Mouse (Mus musculus): ENCODE results near the gene 4930404N11Rik.

Gene 4930404N11Rik

DNA sequence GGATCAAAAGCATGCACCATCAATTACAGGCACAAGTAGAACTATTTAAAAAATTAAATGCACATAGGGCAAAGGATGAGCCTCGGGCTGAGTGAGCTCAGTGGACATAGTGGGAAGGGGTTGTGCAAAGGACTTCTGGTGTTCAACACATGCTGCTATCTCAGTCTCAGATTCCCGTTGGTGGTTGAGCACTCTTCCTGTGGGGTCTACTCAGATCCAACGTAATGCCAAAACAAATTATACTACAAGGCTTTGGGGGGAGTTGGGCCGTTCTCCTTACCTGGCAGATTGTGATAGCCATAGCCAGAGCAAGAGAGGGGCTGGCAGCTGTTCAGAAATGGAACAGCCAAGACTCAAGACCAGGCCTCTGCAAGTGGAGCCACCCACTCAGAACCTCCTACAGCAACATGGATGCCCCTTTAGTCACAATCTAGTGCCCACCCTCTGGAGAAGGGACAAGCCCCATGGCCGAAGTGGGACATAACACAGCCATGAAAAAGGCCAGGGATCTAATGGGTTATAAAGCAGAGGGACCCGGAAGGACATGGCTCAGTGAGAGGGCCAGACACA, 14.3 kb upstream of the 4930404N11Rik start:
- no peak for DNase-seq (ENCODE audit: inconsistent ontology term)

DNA sequence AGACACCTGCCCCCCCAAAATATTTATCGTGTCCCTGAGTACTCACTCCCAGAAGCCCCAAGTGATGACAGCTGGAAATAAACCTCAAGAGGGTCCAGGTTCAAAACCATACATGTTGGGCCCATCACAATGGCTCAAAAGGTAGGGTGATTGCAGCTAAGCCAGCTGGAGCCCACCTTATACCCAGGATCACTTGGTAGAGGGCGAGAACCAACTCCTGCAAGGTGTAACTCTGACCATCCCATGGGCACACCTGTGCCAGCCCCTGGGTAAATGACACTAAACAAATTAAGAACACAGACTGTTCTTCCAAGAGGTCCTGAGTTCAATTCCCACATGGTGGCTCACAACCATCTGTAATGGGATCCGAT, 13.6 kb upstream of the 4930404N11Rik start:
- no peak for DNase-seq (ENCODE audit: inconsistent ontology term)

DNA sequence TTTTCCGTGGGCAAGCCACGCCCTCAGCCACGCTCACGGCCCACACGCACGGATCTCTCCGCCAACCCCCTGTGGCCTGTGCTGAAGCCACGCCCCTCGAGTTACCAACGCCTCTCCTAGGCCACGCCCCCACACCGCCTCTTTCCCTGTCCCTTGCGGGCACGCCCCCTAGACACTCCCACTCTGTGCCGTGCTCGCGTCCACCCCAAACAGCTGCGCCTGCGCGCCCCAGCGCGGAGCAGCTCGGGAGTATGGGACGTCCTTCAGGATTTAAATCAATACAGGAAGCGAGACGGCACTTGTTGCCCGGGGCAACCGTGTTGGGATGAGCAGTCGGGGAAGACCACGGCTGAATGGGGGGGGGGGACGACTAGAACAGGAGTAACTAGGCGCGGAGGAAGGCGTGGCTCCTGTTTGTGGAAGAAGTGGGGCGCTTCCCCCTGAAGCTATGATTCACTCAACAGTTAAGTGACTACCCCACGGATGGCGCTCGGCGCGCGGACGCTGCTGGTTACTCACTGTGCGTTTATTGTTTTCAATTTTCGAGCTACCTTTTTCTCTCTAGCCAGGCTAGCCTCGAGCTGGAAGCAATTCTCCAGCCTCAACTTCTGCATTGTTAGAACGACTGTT, 13.1 kb upstream of the 4930404N11Rik start:
- peak; percentile 100 for DNase-seq (ENCODE audit: inconsistent ontology term)

DNA sequence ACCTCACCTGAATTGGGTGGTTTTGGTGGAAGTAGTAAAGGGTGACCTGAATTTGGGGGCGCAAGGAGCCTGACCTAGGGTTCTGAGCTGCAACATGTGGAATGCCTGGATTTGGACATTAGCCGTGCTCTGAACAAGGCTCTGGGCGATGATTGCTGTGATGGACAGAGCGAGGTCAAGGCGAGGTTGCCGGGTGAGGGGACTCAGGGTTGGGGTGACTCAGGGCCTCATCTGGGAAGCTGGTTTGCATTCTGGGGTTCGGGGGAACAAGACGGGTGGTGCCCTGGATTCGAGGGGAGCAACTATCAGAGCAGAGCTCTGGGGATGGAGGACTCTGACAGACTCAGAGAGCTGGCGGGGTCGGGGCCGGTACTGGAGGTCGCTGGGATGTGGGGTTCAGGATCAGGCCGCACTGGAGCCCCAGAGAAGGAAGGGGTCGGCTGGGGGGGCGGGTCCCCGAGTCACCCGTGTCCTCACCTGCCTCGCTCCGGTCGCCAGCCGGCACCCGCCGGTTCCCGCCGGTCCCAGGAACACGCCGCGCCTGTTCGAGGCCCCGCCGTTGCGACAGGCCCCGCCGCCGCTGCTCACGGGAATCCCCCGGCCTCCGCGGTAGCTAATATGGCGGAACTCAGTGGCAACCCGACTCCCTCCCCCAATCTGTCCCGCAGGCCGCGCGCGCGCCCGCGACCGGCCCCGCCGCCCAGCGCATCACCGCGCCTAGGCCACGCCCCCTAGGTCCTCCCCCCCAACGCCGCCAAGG, 12.4 kb upstream of the 4930404N11Rik start, which contains the start of gene Fzr1:
Fzr1 (minus strand) TSS at position 724 of the 760 bp plus-strand sequence.
- DNase-seq (ENCODE audit: inconsistent ontology term): no peak

DNA sequence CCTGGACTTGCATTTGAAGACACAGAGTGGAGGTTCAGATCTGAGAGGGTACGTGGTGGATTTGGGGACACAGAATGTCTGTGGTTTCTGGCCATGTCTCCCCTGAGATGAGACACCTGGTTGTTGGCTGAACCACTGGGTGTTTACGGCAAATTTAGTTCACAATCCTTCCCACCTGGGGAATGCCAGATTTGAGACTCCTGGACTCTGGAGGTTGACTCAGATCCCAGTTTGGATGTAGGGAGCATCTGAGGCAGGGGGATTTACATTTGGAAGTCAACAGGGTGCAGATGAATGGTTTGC, 11.7 kb upstream of the 4930404N11Rik start:
- no peak for DNase-seq (ENCODE audit: inconsistent ontology term)

DNA sequence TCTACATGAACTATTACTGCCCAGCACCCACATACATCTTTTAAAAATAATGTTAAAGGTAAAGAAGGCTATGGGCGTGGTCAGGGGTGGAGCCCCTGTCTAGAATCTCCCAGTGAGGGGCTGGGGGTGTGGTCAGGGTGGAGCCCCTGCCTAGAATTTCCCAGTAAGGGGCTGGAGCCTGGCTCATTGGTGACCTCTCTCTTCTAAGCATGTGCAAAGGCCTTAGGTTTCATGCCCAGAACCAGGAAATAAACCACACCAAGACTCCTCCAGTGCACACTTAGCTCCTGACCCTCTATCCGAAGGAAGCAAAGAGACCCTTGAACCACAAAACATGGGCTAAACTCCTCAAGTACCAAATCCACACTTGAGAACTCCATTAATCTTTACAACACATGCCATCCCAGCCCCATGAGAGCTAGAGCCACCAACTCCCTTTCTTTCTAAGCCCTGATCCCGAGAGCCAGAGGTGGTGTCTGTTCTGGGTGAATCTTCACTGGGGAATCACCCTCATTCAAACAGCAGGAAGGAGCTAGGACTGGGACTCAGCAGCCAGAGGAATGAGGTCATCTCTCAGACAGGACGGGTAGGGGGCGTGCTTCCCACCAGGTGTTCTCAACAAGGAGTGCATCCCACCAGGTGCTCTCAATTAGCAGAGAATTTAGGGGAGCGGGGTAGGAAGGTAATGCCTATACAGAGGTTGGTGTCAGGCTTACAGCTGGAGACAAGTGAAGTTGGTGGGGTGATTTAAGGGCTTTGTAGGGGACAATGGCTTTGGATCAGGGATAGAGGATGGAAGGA, 11.1 kb upstream of the 4930404N11Rik start:
- DNase-seq (ENCODE audit: inconsistent ontology term): no peak

DNA sequence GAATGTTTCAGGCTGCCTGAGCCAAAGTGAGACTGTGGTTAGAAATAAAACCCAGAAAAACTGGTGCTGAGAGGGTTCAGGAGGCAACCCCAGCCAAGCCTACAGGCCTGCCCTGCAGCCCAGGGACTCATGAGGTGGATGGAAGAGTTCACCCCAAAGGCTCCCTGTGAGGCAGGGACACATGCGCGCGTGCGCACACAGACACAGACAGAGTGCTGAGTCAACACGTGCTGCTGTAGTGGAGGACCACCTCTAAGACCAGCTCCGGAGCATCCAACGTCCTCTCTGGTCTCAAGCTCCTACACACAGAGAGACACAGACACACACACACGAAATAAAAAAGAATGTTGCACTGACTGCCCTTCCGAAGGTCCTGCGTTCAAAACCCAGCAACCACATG, 9.7 kb upstream of the 4930404N11Rik start:
- DNase-seq (ENCODE audit: inconsistent ontology term): no peak

DNA sequence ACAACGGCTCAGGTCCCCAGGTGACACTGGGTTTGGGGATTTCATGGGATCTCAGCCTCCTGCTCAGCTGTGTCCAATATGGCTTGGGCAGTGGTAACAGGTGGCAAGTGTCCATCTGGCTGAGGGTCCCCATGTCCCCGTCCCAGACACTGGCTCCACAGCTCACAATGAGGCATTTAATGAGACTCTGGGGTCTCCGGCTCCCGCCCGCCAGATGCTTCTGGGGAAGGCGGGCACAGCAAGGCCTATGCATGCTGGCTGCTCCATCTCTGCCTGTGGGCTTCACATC, 1.5 kb upstream of the 4930404N11Rik start:
- no peak for DNase-seq (ENCODE audit: inconsistent ontology term)

DNA sequence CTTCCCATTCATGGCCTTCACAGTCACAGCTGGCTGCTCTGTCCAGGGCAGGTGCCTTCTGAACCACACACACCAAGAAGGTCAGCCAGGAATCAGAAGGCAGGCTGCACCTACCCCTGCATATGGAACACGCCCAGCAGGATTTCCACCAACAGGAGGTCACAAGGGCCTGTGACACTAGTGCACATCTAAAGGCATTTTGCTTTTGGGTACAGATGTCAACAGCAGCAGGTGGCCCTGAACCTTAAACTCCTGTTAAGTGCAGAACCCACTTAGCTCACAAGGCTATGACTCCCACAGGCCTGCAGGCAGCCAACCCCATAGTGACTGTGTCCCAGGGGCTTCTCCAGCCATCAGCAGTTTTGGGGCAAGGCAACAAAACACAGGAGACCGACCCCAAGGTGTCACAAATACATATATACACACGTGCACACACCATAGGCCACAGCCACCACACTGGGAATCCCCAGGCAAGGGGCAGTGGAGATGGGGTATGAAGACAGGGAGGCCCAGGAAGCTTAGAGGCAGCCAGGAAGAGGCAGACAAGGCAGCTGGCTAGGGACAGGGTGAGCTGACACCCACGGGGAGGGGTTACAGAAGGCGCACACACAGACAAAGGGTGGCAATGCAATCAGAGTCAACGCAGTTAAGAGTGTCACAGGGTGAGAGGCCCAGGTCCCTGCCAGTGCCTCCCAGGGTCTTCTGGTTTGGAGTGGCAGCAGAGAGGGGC, 1.0 kb upstream of the 4930404N11Rik start:
- no peak for DNase-seq (ENCODE audit: inconsistent ontology term)

DNA sequence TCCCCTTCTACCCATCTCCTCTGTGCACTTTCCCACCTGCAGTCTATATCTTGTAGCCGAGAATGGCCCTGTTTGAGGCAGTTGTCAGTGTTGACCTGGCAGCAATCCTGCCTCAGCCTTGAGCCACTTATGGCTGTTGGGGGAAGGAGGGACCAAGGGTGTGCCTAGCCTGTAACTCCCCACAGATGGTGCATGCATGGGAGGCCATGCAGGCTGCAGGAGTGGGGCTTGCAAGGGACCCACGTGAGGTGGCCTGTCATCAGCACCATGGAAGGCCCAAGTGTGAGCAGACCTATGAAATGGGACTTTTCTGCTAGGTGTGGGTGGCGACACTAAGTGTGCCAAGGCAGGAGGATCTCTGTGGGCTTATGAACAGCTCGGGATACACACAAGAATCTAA, 543 bp downstream of the 4930404N11Rik start:
- no peak for DNase-seq (ENCODE audit: inconsistent ontology term)

DNA sequence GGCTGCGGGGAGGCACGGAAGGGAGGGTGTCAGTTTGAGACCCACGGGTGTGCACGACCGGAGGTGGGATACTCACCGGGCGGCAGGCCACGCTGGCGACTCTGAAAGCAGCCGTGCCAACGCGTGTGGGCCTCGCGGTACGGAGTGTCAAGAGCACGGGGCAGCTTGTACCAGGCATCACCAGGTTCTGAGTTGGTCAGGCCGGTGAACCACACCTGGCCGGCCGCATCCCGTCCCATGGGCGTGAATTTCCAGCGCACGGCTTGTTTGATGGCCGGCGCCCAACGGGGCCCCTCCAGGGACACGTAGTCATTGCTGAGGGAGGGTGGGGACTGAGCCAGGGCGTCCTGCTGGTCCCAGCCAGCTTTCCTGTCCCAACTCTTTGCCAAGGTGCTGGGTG, 950 bp downstream of the 4930404N11Rik start:
- DNase-seq (ENCODE audit: inconsistent ontology term): no peak

DNA sequence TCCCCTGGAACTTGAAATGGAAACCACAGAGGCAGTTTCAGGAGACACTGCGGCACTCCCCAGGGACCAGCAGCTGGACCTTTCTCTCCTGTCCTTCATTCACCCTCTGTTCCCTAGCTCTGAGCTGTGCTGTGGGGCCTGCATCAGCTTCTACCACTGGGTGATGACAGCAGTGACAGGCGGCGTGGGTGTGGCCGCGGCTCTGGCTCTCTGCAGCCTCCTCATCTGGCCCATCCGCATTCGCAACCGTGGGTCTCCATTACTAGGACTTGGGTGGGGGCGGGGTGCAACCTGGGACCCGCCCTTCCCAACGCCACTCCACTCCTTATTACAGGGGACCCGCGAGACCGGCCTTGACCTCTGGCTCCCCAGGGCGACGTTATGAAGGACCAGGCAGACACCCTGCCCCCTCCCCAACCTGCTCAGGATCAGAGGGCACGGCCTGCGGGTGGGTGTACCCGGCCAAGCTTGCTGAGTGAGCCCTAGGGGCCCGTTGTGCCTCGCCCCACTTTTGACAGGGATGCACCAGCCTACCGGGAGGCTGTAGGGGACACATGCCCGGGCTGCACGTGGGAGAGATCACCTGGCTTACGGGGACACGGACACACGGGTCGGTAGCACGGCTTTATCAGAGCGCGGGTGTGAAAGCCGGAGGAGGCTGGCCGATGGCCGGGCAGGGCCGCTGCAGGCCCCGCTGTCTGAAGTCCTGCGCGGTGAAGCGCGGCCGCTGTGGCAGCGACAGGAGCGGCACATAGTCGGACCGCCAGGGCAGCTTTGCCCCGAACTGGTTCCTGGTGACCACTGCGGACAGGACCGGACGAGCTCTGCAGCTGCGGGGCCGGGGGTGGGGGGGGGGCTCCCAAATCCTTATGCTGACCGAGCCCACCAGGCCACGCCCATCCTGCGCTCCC, 1.9 kb downstream of the 4930404N11Rik start:
- no peak for DNase-seq (ENCODE audit: inconsistent ontology term)

DNA sequence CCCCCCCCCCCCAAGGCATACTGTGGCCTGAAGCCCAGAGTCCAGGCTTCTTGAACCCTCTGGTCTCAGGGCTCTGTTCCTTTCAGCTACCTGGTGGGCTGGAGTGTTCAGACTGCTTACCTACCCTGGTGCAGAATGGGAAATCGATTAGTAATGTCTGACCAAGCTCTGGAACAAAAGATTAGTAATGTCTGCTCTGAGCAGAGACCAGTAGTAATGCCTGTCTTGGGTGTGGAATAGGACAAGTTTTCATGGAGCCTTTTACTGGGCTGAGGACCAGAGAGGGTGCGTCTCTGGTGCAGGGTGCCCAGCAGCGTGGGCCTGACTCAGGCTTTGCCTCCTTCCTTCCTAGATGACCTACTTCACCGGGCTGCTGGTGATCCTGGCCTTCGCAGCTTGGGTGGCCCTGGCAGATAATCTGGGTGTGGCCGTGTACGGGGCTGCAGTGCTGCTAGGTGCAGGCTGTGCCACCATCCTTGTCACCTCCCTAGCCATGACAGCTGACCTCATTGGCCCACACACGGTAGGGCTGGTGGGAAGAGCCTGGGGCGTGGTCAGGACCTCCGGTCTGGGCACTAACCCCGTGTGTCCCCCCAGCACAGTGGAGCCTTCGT, 3.2 kb downstream of the 4930404N11Rik start:
- DNase-seq (ENCODE audit: inconsistent ontology term): no peak

DNA sequence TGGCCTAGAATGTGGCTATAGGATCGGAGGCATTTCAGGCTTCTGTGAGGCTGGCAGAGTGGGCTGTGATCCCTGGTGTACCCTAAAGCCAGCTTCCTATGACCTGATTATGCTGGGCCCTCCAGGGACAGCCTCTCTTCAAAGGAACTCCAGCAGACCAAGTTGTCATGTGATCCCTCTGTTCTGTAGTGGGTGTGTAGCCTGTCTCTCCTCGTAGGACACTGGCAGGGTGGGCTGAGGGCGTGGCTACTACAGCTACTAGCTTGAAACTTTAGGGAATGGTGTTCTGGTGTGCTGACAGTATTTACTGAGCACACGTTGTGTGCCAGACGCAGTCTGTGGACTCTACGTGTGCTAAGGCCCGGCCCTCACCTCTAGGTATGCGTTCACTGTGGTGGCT, 4.9 kb downstream of the 4930404N11Rik start:
- no peak for DNase-seq (ENCODE audit: inconsistent ontology term)

DNA sequence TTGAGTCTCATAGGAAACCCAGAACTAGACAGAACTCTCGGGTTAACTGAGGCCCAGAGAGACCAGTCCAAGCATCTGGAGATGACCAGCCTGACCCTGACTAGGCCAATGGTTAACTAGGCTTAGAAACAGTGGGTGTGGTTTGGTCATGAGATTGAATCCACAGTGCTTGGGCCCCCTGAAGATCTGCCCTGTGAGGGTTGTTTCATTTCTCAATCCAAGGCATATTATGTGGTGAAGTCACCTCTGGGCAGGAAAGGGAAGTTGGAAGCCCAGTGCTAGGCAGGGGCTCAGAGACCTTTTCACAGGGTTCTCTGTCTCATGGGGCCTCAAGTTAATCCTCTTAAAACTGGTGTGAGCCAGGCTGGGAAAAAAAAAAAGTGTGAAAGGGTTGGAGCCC, 6.8 kb downstream of the 4930404N11Rik start:
- DNase-seq (ENCODE audit: inconsistent ontology term): no peak

DNA sequence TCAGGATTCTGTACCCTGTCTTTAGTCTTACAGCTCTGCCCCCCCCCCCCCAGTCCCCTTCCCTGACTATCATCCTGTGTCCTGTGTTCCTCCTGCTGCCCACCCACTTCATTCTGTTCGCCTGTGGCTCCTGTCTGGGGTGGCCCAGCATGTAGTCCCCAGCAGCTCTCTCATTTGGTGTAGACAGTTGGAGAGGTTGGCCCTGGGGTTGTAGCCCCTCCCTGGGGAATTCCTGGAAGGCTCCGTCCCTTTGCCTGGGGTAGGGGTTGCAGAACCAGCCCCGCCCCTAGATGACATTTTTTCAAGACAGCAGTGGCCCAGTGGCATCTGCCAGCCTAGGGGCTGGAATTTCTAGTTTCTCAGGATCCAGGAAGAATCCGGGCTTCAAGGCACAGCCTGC, 7.4 kb downstream of the 4930404N11Rik start:
- peak; percentile 88 for DNase-seq (ENCODE audit: inconsistent ontology term)

DNA sequence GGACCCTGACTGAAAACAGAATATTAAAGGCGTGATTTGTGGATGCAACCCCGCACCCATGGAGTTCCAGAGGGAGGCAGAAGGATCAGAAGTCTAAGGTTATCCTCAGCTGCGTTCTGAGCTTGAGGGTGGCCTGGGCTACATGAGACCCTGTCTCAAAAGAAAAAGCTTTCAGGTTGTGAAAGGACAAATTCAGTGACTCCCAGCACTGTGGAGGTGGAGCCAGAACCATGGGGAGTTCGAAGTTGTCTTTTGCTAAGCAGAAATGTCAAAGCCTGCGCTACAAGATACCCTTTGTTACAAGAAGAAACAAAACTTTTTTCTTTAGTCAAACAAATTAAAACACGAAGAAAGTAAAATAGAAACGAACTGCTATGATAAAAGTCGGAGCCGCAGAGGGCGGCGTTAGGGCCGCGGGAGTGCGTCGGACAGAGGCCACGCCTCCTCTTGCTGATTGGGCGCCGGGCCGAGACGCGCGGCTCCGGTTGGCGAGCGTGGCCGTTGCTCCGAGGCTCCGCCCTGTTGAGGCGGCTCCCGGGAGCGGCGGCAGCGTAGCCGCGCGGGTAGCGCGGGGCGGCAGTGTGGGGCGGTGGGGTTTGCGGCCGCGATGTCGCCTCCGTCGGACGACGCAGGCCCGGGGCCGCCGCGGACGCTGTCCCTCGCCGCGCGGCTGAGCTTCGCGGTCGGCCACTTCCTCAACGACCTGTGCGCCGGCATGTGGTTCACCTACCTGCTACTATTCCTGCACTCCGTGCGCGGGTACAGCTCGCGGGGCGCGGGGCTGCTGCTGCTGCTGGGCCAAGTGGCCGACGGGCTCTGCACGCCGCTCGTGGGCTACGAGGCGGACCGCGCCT, 8.4 kb downstream of the 4930404N11Rik start, which contains the start of gene Mfsd12:
Mfsd12 (plus strand) TSS at position 501 of the 854 bp plus-strand sequence.
- DNase-seq (ENCODE audit: inconsistent ontology term): peak; percentile 93

DNA sequence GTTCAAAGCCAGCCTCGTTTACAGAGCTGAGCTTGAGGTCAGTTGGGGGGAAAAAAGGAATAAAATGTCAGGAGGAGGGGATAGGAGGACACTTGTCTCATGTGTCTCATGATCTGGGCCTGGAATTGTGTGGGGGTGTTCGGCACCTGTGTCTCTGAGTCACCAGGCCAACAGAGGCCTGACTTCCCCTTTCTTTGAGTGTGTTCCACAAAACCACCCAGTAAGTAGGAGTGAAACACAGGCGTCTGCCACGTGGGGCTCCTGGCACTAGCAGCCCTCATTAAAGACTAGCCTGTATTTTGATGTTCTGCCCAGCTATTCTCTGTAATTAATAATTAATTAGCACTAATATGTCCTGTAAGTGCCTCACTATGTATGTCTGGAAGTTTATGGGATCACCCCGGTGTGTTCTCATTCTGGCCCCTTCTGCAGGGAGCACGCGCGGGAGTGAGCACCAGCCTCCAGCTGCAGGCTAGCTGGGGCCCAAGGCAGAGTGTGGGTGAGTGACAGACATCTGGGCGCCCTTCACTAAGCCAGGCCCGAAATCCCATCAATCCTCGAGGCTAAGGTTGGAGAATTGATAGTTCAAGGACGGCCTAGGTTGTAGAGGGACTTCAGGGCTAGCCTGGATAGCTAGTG, 9.1 kb downstream of the 4930404N11Rik start:
- DNase-seq (ENCODE audit: inconsistent ontology term): peak; percentile 81

DNA sequence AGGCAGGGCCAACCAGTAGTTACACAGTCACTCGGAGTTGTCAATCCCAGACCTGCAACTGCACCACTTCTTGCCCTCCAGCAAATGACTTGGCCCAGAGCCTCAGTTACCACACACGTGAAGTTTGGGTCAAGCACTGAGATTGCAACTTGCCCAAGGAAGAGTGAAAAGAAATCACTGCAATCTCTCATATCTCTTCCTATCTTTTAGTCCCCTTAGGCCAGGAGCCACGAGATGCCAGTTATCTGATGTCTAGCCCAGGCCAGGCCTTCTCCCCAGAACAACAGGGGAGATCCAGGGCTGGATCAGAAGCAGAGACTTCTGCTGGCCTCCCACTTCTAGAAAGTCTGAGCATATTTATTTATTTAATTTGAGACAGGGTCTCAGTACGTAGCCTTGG, 10.1 kb downstream of the 4930404N11Rik start:
- no peak for DNase-seq (ENCODE audit: inconsistent ontology term)
